Mouse (Mus musculus) midbrain, embryonic 15.5 days (tissue): ENCODE results near the gene Nlrc4. TPM values are rescaled to one million over a fixed set of nuclear protein-coding genes. Genes with fewer than 3 reads are reported as not detected.

Experiments
- ATAC-seq: fragments of 200-750 bp; cut with Nextera tagmentation; replicated peaks from 2 replicates; pipeline ENCODE4 v1.8.0; 2017; ENCODE audit warnings: moderate TSS enrichment
- H3K27ac ChIP-seq: fragments of 300-500 bp; sonication (generic); 2 replicates; pipeline ENCODE4 v1.5.1; 2015; ENCODE audit warnings: mild to moderate bottlenecking, inconsistent platforms
- H3K27me3 ChIP-seq: fragments of 300-500 bp; sonication (generic); replicated peaks from 2 replicates; pipeline ENCODE4 v1.6.1; 2015; ENCODE audit warnings: inconsistent platforms
- H3K36me3 ChIP-seq: fragments of 300-500 bp; sonication (generic); replicated peaks from 2 replicates; pipeline ENCODE4 v1.6.1; 2015; ENCODE audit warnings: inconsistent platforms
- H3K4me1 ChIP-seq: fragments of 300-500 bp; sonication (generic); 2 replicates; pipeline ENCODE4 v1.6.1; 2015; ENCODE audit warnings: inconsistent platforms
- H3K4me2 ChIP-seq: fragments of 300-500 bp; sonication (generic); 2 replicates; pipeline ENCODE4 v1.6.1; 2015; ENCODE audit warnings: inconsistent platforms, mild to moderate bottlenecking, moderate library complexity
- H3K4me3 ChIP-seq: fragments of 300-500 bp; sonication (generic); 2 replicates; pipeline ENCODE4 v1.5.1; 2015; ENCODE audit warnings: mild to moderate bottlenecking, inconsistent platforms
- H3K9ac ChIP-seq: fragments of 300-500 bp; sonication (generic); 2 replicates; pipeline ENCODE4 v1.6.1; 2015; ENCODE audit warnings: mild to moderate bottlenecking, inconsistent platforms
- H3K9me3 ChIP-seq: fragments of 300-500 bp; sonication (generic); 2 replicates; pipeline ENCODE4 v1.6.1; 2016; ENCODE audit warnings: inconsistent platforms
- WGBS: fragments of 180-500 bp; shearing (Covaris S2); methylation state at CpG from one replicate; pipeline ENCODE4 v1.1.7; 2015; ENCODE audit warnings: mixed read lengths; 5-methylcytosine and 5-hydroxymethylcytosine counted together
- polyA plus RNA-seq: library from polyadenylated mRNA; unstranded; fragments of >200 nt; fragmentation: Nextera tagmentation; extraction: Ambion mirVana; gene quantifications from 2 replicates; pipeline ENCODE4 v1.2.1, GENCODE M21; 2015

The Nlrc4 gene
- polyA plus RNA-seq, 1 experiment from 2014 or later: 0.41 TPM

DNA sequence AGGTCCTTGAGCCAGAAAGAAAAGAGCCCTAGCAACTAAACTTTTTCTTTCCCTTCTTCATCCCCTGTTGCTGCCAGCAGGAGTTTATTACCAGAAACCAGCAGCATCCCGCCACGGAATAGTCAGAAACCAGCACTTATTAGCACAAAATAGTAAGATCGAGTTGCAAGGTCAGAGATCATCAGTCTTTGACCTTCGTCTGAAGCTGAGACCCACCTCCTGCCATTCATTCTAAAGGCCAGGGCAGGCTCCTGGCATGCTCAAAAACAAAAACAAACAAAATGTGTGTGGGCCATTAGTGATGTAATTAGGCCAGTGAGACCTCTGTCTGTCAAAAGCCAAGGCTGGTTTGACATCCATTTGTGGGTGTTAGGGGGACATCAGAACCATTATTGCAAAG, 40.8 kb downstream of the Nlrc4 start:
- Histone ChIP-seq H3K4me1 (no peaks in the 10 kb centered on the region), H3K9me3 (no peaks in the 10 kb centered on the region), H3K27me3 (no peaks in the 10 kb centered on the region), H3K36me3 (peaks cover 39% of the 10 kb centered on the region), H3K4me2 (no peak overlapping the region), H3K27ac (no peak overlapping the region), H3K4me3 (no peak overlapping the region), H3K9ac (no peak overlapping the region)
- ATAC-seq: no peak
- whole genome bisulfite sequencing: 51% methylated on average over 4 of the region's 4 CpGs

DNA sequence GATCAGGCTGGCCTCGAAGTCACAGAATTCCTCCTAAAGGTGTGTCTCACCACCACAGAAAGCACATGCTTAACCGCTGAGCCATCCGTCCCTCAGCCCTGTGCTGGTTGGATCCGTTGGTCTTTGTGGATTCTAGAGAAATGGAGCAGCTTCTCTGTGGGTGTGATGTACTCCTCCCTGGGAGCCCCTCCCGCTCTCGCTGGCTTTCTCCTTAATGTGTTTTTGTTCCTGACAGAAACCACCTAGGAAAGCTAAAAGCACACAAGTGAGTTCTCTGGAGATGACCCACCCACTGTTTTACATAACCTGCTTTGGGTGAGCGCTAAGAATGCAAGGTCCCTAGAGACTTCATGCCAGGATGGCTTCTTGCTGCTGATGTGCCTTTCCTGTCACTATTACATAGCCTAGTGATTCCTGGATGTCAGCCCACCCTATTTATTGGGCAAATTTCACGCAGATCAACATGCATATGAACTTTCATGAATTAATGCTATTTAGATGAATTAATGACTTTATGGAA, 42.0 kb downstream of the Nlrc4 start:
- Histone ChIP-seq H3K4me1 (no peaks in the 10 kb centered on the region), H3K4me3 (no peak overlapping the region), H3K36me3 (peaks cover 37% of the 10 kb centered on the region; the same call in 1 of the 2 replicates), H3K4me2 (no peak overlapping the region), H3K27me3 (no peaks in the 10 kb centered on the region), H3K27ac (no peak overlapping the region), H3K9ac (no peak overlapping the region), H3K9me3 (no peaks in the 10 kb centered on the region)
- ATAC-seq: no peak
- WGBS: 92% methylated on average over 8 of the region's 8 CpGs

DNA sequence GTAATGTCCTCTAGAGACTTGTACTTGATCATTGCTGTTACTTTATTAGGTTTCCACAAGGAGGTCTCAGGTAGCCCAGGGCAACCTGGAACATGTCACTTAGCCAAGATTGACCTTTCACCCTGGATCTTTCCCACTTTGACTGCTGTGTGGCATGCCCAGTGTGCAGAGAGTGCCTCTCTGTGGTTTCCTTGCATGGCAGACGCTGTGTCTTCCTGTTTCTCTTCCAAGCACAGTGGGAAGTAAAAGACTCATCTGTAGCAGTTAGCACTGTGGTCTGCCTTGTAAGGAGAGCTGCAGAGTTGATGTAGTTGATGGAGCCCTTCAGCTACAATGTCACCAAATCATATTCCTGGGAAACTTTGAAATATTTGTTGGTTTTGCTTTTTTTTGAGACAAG, 44.3 kb downstream of the Nlrc4 start:
- Histone ChIP-seq H3K4me3 (no peak overlapping the region), H3K4me2 (no peak overlapping the region), H3K4me1 (no peaks in the 10 kb centered on the region), H3K27ac (no peak overlapping the region), H3K36me3 (peaks cover 23% of the 10 kb centered on the region; the same call in 1 of the 2 replicates), H3K9me3 (no peaks in the 10 kb centered on the region), H3K9ac (no peak overlapping the region), H3K27me3 (no peaks in the 10 kb centered on the region)
- no peak for ATAC-seq
- 84% methylated on average over 1 of the region's 1 CpGs for WGBS

DNA sequence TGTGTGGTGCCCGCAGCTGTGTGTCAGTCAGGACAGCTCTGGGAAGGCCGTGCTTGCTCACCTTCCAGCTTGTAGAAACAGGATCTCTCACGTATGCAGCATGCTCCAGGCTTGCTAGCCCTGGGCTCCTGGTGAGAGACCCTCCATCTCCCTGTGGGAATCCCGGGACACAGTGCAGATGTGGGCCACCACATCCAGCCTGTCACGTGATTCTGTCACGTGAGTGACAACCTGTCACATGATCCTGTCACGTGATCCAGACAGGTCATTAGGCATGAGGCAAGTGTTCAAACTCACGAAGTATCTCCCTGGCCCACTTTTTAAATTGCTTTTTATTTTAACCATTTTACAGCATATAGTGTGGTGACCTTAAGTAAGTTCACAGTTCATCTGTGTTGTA, 45.6 kb downstream of the Nlrc4 start:
- 91% methylated on average over 8 of the region's 8 CpGs for WGBS
- ATAC-seq: no peak

DNA sequence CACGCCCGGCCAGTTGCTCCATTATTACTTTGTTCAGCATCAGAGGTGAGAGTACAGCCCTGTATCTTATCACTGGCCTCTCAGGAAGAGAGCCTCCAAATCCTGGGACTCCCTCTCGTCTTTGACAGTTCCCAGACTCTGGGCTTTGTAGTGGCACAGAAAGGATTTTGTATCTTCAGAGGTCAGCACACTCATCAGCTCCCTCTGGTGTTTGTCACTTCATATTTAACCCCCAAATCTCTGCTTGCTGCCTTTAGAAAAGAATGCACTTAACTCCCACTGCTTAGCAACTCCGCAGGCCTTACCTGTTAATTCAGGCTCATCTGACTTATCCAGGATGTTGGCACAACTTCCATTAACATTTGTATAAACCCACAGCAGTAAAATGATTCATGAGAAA, 49.2 kb downstream of the Nlrc4 start:
- Histone ChIP-seq H3K36me3 (peaks cover 23% of the 10 kb centered on the region), H3K9me3 (no peaks in the 10 kb centered on the region), H3K9ac (no peak overlapping the region), H3K4me1 (no peaks in the 10 kb centered on the region), H3K4me3 (no peak overlapping the region), H3K27ac (no peak overlapping the region), H3K27me3 (no peaks in the 10 kb centered on the region), H3K4me2 (no peak overlapping the region)
- no peak for ATAC-seq
- WGBS: 62% methylated on average over 4 of the region's 4 CpGs

More for the DNA sequence above, 45.6 kb downstream of the Nlrc4 start:
- no peaks in the 10 kb centered on the region for H3K9me3 ChIP-seq
- peaks cover 21% of the 10 kb centered on the region; the same call in 1 of the 2 replicates for H3K36me3 ChIP-seq
- H3K9ac ChIP-seq: no peak overlapping the region
- no peak overlapping the region for H3K27ac ChIP-seq
- H3K27me3 ChIP-seq: no peaks in the 10 kb centered on the region
- H3K4me1 ChIP-seq: no peaks in the 10 kb centered on the region
- H3K4me2 ChIP-seq: no peak overlapping the region
- no peak overlapping the region for H3K4me3 ChIP-seq

DNA sequence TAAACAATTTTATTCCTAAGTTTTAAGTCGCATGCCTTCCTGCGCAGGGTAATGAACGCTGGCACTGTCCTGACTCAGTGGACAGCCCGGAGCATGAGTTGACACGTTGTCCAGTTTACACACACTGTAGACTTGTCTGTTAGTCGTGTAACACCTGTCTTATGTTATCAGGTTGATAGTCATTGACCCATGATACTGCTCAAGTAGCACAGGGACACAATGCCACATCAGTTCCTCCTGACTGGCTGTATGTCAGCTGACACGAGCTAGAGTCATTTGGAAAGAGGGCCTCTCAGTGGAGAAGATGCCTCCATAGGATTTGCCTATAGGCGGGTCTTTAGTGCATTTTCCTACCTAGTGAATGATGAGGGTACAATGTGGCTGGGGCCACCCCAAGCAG, 52.5 kb downstream of the Nlrc4 start:
- no peak overlapping the region for H3K27ac ChIP-seq
- no peak overlapping the region for H3K4me3 ChIP-seq
- no peak overlapping the region for H3K4me2 ChIP-seq
- 91% methylated on average over 8 of the region's 8 CpGs for WGBS
- H3K36me3 ChIP-seq: peaks cover 22% of the 10 kb centered on the region
- no peaks in the 10 kb centered on the region for H3K9me3 ChIP-seq
- no peaks in the 10 kb centered on the region for H3K27me3 ChIP-seq
- H3K9ac ChIP-seq: no peak overlapping the region
- no peak for ATAC-seq
- no peaks in the 10 kb centered on the region for H3K4me1 ChIP-seq

DNA sequence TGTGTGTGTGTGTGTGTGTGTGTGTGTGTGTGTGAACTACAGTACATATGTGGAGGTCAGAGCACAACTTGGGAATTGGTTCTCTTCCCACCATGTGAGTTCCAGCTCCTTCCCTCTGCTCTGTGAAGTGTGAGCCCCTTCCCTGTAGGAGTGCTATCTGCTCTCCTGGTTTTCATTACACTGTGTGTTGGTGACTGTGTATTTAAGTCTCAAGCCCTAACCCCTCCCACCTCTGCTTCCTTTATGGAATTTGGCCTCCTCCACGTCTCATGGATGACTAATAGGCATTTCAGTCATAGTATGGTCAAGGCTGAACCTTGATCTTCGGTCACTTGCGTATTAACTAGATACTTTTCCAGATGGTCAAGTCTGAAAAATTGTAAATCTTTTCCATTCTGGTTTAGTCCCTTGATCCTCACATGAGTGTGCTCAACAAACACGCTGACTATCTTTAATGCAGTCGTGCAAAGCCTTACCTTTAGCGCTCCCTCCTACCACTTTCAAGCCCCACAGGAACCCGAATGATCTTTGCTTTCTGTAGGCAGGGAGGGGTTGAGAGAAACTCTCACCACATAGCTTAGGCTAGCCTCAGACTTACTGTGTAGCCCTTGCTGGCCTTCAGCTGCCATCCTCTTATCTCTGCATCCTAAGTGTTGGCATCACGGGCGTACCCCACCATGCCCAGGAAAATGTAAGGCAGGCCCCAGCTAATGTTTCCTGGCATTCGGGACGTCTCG, 56.3 kb downstream of the Nlrc4 start:
- WGBS: 95% methylated on average over 12 of the region's 12 CpGs
- H3K27ac ChIP-seq: no peak overlapping the region
- H3K4me1 ChIP-seq: no peaks in the 10 kb centered on the region
- H3K4me3 ChIP-seq: no peak overlapping the region
- ATAC-seq: no peak
- H3K9ac ChIP-seq: no peak overlapping the region
- H3K36me3 ChIP-seq: peaks cover 22% of the 10 kb centered on the region
- H3K9me3 ChIP-seq: no peaks in the 10 kb centered on the region
- no peak overlapping the region for H3K4me2 ChIP-seq
- H3K27me3 ChIP-seq: no peaks in the 10 kb centered on the region

DNA sequence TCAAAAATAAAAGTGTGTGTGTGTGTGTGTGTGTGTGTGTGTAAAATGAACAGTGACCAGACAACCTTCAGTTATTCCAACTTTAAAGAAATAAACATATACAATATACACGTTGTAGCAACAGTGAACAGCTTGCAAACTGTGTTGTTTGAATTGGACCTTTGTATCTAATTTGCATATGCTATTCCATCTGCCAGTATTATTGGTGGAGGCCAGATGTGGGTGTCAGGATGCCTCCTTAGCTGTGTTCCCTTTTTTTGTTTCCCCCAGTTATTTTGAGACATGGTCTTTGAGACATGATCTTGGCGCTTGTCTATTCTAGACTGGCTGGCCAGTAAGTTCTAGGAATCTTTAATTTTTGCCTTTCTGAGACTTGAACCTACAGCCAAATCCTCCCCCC, 61.8 kb downstream of the Nlrc4 start:
- Histone ChIP-seq H3K9ac (no peak overlapping the region), H3K27ac (no peak overlapping the region), H3K36me3 (no peaks in the 10 kb centered on the region), H3K4me1 (peaks cover 13% of the 10 kb centered on the region), H3K9me3 (no peaks in the 10 kb centered on the region), H3K27me3 (no peaks in the 10 kb centered on the region), H3K4me2 (no peak overlapping the region), H3K4me3 (no peak overlapping the region)
- no peak for ATAC-seq
- WGBS: 85% methylated on average over 2 of the region's 2 CpGs

DNA sequence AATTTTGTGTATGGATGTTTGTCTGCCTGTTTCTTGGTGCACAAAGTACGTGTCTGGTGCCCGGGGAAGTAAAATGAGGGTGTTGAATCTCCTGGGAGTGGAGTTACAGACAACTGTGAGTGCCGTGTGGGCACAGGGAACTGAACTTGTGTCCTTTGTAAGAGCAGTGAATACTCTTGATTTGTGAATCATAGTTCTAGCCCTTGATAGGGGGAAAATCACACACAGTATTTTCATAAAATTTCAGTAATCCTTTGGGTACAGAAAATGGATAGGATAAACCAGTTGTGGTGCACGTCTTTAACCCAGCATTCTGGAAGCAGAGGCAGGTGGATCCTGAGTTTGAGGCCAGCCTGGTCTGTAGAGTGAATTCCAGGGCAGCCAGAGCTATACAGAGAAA, 62.2 kb downstream of the Nlrc4 start:
- Histone ChIP-seq H3K4me3 (peak overlapping the region; percentile 69; the same call in 1 of the 2 replicates), H3K27me3 (no peaks in the 10 kb centered on the region), H3K36me3 (no peaks in the 10 kb centered on the region), H3K4me1 (peaks cover 13% of the 10 kb centered on the region), H3K9me3 (no peaks in the 10 kb centered on the region), H3K4me2 (peak overlapping the region; percentile 64; the same call in 1 of the 2 replicates), H3K9ac (peak overlapping the region; percentile 88; the same call in 1 of the 2 replicates), H3K27ac (no peak overlapping the region)
- 75% methylated on average over 4 of the region's 4 CpGs for WGBS
- ATAC-seq: no peak

DNA sequence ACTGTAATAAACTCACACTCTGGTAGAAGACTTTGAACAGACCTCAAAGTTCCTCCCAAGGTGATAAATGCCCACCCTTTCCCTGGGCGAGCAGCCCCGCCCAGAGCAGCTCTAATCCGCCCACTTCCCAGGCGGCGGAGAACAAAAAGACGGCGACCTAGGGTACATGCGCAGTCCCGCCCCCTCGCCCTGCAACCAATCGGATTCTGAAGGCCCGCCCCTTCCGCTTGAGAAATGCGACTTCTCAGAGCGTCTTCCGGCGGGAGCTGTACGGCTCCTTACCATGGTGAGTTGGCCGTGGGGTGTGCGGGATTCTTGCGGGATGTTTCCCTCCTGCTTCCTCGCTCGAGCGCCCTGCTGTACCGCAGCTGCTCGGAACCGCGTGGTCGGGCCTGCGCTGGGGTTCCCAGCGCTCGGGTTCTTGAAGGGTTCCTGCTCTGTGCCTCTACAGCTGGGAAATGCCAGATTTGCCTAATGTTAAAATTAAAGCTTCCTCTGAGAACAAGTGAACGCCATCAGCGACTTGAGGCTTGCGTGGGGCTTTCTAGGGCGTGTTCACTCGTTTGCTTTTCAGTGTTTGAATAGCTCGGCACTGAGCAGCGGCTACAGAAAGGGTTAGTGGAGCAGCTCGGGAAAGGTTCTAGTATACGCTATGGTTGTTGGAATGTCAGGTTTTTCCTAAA, 63.4 kb downstream of the Nlrc4 start, which contains the start of gene Slc30a6:
Slc30a6 (plus strand) TSS at position 226 of the 683 bp plus-strand sequence.
- under 1% methylated on average over 41 of the region's 41 CpGs for WGBS
- ATAC-seq: peak; percentile 100

DNA sequence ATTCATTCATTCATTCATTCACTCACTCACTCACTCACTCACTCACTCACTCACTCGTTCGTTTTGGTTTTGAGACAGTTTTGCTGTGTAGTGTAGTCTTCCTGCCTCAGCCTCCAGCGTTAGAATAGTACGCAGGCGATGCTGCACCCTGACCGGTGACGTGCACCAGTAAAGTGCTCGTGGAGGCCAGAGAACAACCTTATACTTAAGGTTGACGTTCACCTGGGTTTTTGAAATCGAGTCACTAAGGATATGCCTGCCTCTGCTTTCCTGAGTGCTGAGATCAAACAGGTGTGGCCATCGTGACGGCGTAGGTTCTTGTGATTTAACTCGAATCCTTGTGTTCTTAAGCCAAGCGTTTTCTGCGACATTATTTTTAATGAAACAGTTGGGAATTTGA, 64.1 kb downstream of the Nlrc4 start:
- peak overlapping the region; percentile 35; the same call in 1 of the 2 replicates for H3K9ac ChIP-seq
- peaks cover 13% of the 10 kb centered on the region for H3K4me1 ChIP-seq
- H3K27me3 ChIP-seq: no peaks in the 10 kb centered on the region
- H3K27ac ChIP-seq: peak overlapping the region; percentile 55
- ATAC-seq: peak; percentile 62
- 34% methylated on average over 16 of the region's 16 CpGs for WGBS
- peak overlapping the region; percentile 69 for H3K4me3 ChIP-seq
- H3K9me3 ChIP-seq: no peaks in the 10 kb centered on the region
- H3K36me3 ChIP-seq: no peaks in the 10 kb centered on the region; the same call in 1 of the 2 replicates
- peak overlapping the region; percentile 64 for H3K4me2 ChIP-seq

More for the DNA sequence above, 63.4 kb downstream of the Nlrc4 start, which contains the start of gene Slc30a6:
- Histone ChIP-seq H3K27ac (peak within 1 kb of the TSS; percentile 88), H3K9ac (peak within 1 kb of the TSS; percentile 88), H3K36me3 (no peaks in the 10 kb centered on the region), H3K4me3 (peak within 1 kb of the TSS; percentile 69), H3K4me1 (peaks cover 13% of the 10 kb centered on the region), H3K4me2 (peak within 1 kb of the TSS; percentile 64), H3K9me3 (no peaks in the 10 kb centered on the region), H3K27me3 (no peaks in the 10 kb centered on the region)

DNA sequence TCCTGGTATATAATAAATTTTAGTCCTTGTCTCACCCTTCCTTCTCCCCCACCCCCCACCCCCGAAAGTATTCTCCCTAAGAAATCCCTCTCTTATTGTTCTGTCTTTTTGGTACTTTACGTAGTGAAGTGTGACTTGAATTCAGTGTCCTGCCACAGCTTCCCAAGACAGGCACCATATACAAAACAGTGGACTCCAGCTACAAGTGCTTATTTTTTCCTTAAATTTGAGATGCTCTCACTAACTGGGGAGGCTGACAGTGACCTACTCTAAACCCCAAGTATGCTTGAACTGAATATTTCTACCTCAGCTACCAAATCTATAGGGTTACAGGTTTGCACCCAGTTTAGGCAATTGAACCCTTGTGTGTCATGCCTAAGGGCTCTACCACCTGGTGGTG, 64.6 kb downstream of the Nlrc4 start:
- H3K4me3 ChIP-seq: peak overlapping the region; percentile 69; the same call in 1 of the 2 replicates
- 77% methylated on average over 2 of the region's 2 CpGs for WGBS
- peaks cover 13% of the 10 kb centered on the region for H3K4me1 ChIP-seq
- H3K27ac ChIP-seq: no peak overlapping the region
- H3K36me3 ChIP-seq: no peaks in the 10 kb centered on the region; the same call in 1 of the 2 replicates
- no peak for ATAC-seq
- peak overlapping the region; percentile 64 for H3K4me2 ChIP-seq
- no peaks in the 10 kb centered on the region for H3K27me3 ChIP-seq
- no peak overlapping the region for H3K9ac ChIP-seq
- no peaks in the 10 kb centered on the region for H3K9me3 ChIP-seq
